Mouse (Mus musculus): Measurements from ENCODE around the gene Gpr132. TPM values are rescaled to one million over a fixed set of nuclear protein-coding genes. Genes with fewer than 3 reads are reported as not detected.

The Gpr132 gene
- polyA plus RNA-seq, 1 experiment from 2014 or later, result 0.19 TPM

GRCm38 (mm10) chr12:112866467-112867080 lies 1.5 kb downstream of the Gpr132 start:
- Histone ChIP-seq H3K4me1 (replicated peaks) (peaks cover 20% of the 10 kb centered on the region), H3K36me3 (no peaks in the 10 kb centered on the region), H3K4me3 (no peak overlapping the region), H3K27me3 (peaks cover 27% of the 10 kb centered on the region), H3K4me2 (no peak overlapping the region), H3K9ac (no peak overlapping the region), H3K27ac (no peak overlapping the region), H3K9me3 (replicated peaks) (no peaks in the 10 kb centered on the region)
- 50% methylated on average over 8 of the region's 8 CpGs for WGBS
- no peak for ATAC-seq (replicated peaks; ENCODE audit: insufficient number of reproducible peaks, insufficient read depth, low FRiP score, low read depth)

DNA sequence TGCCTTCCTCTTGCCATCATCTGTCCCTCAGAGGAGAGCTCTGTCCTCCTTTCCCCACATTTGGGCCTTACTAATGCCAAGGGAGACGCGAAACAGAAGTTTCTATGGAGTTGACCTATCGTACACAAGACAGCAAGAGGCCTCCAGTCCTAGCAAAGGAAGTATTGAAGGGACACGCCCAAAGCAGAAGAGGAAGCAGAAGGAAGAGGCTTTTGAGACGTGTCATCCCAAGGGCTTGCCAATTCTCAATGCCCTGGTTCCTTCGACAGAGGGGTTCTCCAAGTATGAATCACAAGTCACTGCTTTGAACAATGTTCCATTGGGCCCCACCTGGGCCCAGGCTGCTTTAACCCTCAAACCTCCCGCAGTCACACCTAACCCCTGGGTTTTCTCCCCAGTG lies 3.2 kb downstream of the Gpr132 start:
- Histone ChIP-seq H3K4me2 (no peak overlapping the region), H3K27ac (no peak overlapping the region), H3K4me1 (replicated peaks) (peaks cover 15% of the 10 kb centered on the region), H3K36me3 (no peaks in the 10 kb centered on the region), H3K9me3 (replicated peaks) (no peaks in the 10 kb centered on the region), H3K4me3 (no peak overlapping the region), H3K9ac (no peak overlapping the region), H3K27me3 (peaks cover 13% of the 10 kb centered on the region)
- WGBS, result 77% methylated on average over 7 of the region's 7 CpGs
- no peak for ATAC-seq (replicated peaks; ENCODE audit: insufficient number of reproducible peaks, insufficient read depth, low FRiP score, low read depth)

DNA sequence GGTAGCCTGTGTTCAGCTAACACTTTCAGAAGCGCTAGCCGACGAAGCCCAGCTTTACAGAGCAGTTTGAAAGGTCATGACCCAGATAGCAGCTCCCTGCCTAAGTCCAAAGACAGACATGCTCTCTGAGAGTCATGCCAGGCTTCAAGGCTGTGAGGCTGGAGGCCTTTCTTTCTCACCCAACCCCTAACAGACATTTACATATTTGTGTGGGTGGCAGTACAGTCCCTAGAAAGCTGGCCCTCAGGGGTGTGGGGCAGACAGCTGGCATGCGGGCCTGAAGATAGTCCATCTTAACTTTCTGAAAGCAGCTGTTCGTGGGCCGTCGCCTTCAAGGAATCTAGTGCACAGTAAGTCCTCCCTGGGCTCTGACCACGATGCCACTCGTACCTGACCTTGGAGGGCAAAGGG lies 6.1 kb downstream of the Gpr132 start:
- no peaks in the 10 kb centered on the region for H3K9me3 ChIP-seq (replicated peaks)
- ATAC-seq (replicated peaks; ENCODE audit: insufficient number of reproducible peaks, insufficient read depth, low FRiP score, low read depth), result no peak
- no peak overlapping the region for H3K9ac ChIP-seq
- WGBS, result 61% methylated on average over 9 of the region's 9 CpGs
- H3K4me1 ChIP-seq (replicated peaks), result peaks cover 9% of the 10 kb centered on the region; the same call in 1 of the 2 replicates
- no peak overlapping the region for H3K4me2 ChIP-seq
- H3K4me3 ChIP-seq, result no peak overlapping the region
- 0 out of 2 replicates have a peak, but pooled peaks cover 4% of the 10 kb centered on the region for H3K27me3 ChIP-seq
- H3K36me3 ChIP-seq, result no peaks in the 10 kb centered on the region
- no peak overlapping the region for H3K27ac ChIP-seq

DNA sequence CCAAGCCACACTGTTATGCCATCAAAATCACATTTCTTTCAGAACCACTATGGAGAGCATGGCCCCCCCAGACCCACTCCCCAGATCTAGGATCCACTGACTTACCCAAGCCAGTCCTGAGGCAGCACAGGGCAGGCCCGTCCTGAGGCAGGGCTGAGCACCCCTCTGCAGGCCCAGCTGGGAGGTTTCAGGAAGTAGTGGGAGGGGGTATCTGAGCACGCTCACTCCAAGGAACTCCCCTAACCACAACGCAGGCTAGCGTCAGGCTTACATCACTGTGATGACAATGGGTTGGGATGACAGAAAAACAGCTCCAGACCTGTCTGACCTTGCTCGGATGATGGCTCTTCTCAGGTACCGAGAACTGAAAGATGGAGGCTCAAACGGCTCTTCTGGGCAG lies 7.3 kb downstream of the Gpr132 start:
- ATAC-seq (replicated peaks; ENCODE audit: insufficient number of reproducible peaks, insufficient read depth, low FRiP score, low read depth), result no peak
- H3K4me2 ChIP-seq, result no peak overlapping the region
- no peak overlapping the region for H3K9ac ChIP-seq
- 0 out of 2 replicates have a peak, but pooled peaks cover 4% of the 10 kb centered on the region for H3K27me3 ChIP-seq
- 60% methylated on average over 7 of the region's 7 CpGs for WGBS
- H3K27ac ChIP-seq, result no peak overlapping the region
- H3K4me1 ChIP-seq (replicated peaks), result peaks cover 4% of the 10 kb centered on the region; the same call in 1 of the 2 replicates
- peak overlapping the region; percentile 5; the same call in 1 of the 2 replicates for H3K4me3 ChIP-seq
- no peaks in the 10 kb centered on the region for H3K9me3 ChIP-seq (replicated peaks)
- no peaks in the 10 kb centered on the region for H3K36me3 ChIP-seq

- Histone ChIP-seq H3K9me3 (replicated peaks) (no peaks in the 10 kb centered on the region), H3K27ac (no peak overlapping the region), H3K9ac (no peak overlapping the region), H3K4me1 (replicated peaks) (peaks cover 4% of the 10 kb centered on the region; the same call in 1 of the 2 replicates), H3K4me2 (peak overlapping the region; percentile 6; the same call in 1 of the 2 replicates), H3K27me3 (no peaks in the 10 kb centered on the region), H3K36me3 (no peaks in the 10 kb centered on the region), H3K4me3 (peak overlapping the region; percentile 5; the same call in 1 of the 2 replicates)
- ATAC-seq (replicated peaks; ENCODE audit: insufficient number of reproducible peaks, insufficient read depth, low FRiP score, low read depth), result no peak
- WGBS, result 61% methylated on average over 8 of the region's 8 CpGs
Measured at GRCm38 (mm10) chr12:112859930-112860329, 8.1 kb downstream of the Gpr132 start.

- no peaks in the 10 kb centered on the region for H3K27me3 ChIP-seq
- no peak overlapping the region for H3K27ac ChIP-seq
- no peak overlapping the region for H3K9ac ChIP-seq
- peaks cover 4% of the 10 kb centered on the region; the same call in 1 of the 2 replicates for H3K4me1 ChIP-seq (replicated peaks)
- no peaks in the 10 kb centered on the region for H3K9me3 ChIP-seq (replicated peaks)
- no peaks in the 10 kb centered on the region for H3K36me3 ChIP-seq
- 86% methylated on average over 9 of the region's 9 CpGs for WGBS
- ATAC-seq (replicated peaks; ENCODE audit: insufficient number of reproducible peaks, insufficient read depth, low FRiP score, low read depth), result no peak
- H3K4me2 ChIP-seq, result no peak overlapping the region
- no peak overlapping the region for H3K4me3 ChIP-seq
Measured at GRCm38 (mm10) chr12:112858581-112859336, 9.3 kb downstream of the Gpr132 start.

GRCm38 (mm10) chr12:112857021-112857925 lies 10.8 kb downstream of the Gpr132 start:
- WGBS, result 58% methylated on average over 9 of the region's 9 CpGs
- H3K4me3 ChIP-seq, result no peak overlapping the region
- H3K9me3 ChIP-seq (replicated peaks), result no peaks in the 10 kb centered on the region
- peaks cover 4% of the 10 kb centered on the region; the same call in 1 of the 2 replicates for H3K4me1 ChIP-seq (replicated peaks)
- H3K9ac ChIP-seq, result no peak overlapping the region
- no peak for ATAC-seq (replicated peaks; ENCODE audit: insufficient number of reproducible peaks, insufficient read depth, low FRiP score, low read depth)
- 0 out of 2 replicates have a peak, but pooled peaks cover 2% of the 10 kb centered on the region for H3K27me3 ChIP-seq
- no peaks in the 10 kb centered on the region for H3K36me3 ChIP-seq
- H3K4me2 ChIP-seq, result no peak overlapping the region
- H3K27ac ChIP-seq, result no peak overlapping the region

- no peaks in the 10 kb centered on the region for H3K4me1 ChIP-seq (replicated peaks)
- no peaks in the 10 kb centered on the region for H3K9me3 ChIP-seq (replicated peaks)
- no peak overlapping the region for H3K4me3 ChIP-seq
- ATAC-seq (replicated peaks; ENCODE audit: insufficient number of reproducible peaks, insufficient read depth, low FRiP score, low read depth), result no peak
- no peak overlapping the region for H3K9ac ChIP-seq
- no peaks in the 10 kb centered on the region for H3K36me3 ChIP-seq
- WGBS, result 76% methylated on average over 3 of the region's 3 CpGs
- no peak overlapping the region for H3K4me2 ChIP-seq
- H3K27ac ChIP-seq, result no peak overlapping the region
- H3K27me3 ChIP-seq, result 0 out of 2 replicates have a peak, but pooled peaks cover 2% of the 10 kb centered on the region
Measured at GRCm38 (mm10) chr12:112856338-112856737, 11.7 kb downstream of the Gpr132 start.

DNA sequence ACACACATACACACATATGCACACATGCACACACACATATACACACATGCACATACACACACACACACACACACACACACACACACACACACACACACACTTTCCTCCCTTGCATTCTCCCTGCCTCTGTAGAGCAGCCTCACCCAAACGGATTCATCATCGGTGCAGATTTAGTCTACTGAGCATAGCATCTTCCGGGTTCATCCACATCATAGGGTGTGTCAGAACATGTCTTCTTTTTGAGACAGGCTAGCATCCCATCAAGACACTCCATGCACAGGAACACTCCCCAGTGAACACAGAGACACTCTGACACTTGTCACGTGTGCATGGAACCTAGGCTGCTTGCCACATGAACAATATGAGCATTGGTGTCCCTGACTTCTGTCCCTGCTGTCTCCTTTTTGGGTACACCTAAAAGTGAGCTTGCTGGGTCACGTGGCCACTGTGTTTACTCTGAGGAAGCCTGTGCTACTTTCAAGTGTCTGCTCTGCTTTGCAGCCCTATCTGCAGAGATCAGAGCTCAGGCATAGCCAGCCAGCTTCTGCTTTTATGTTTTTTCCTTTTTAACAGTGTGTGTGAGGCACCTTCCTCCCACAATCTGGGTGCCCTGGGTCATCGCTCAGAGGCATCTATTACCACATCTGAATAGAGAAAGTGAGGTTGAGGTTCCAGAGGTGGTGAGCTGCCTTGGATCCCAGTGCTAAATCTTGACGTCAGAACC lies 13.3 kb downstream of the Gpr132 start:
- H3K9me3 ChIP-seq (replicated peaks), result no peaks in the 10 kb centered on the region
- H3K4me2 ChIP-seq, result no peak overlapping the region
- H3K27ac ChIP-seq, result no peak overlapping the region
- no peak overlapping the region for H3K9ac ChIP-seq
- no peaks in the 10 kb centered on the region for H3K4me1 ChIP-seq (replicated peaks)
- H3K4me3 ChIP-seq, result no peak overlapping the region
- ATAC-seq (replicated peaks; ENCODE audit: insufficient number of reproducible peaks, insufficient read depth, low FRiP score, low read depth), result no peak
- H3K27me3 ChIP-seq, result 0 out of 2 replicates have a peak, but pooled peaks cover 2% of the 10 kb centered on the region
- no peaks in the 10 kb centered on the region for H3K36me3 ChIP-seq
- 63% methylated on average over 7 of the region's 7 CpGs for WGBS

- Histone ChIP-seq H3K9me3 (replicated peaks) (no peaks in the 10 kb centered on the region), H3K4me2 (no peak overlapping the region), H3K4me1 (replicated peaks) (no peaks in the 10 kb centered on the region), H3K27ac (no peak overlapping the region), H3K4me3 (no peak overlapping the region), H3K9ac (no peak overlapping the region), H3K27me3 (0 out of 2 replicates have a peak, but pooled peaks cover 2% of the 10 kb centered on the region), H3K36me3 (no peaks in the 10 kb centered on the region)
- ATAC-seq (replicated peaks; ENCODE audit: insufficient number of reproducible peaks, insufficient read depth, low FRiP score, low read depth), result no peak
- WGBS, result 76% methylated on average over 11 of the region's 11 CpGs
Measured at GRCm38 (mm10) chr12:112853050-112853729, 14.8 kb downstream of the Gpr132 start.

Measured in heart, embryonic 15.5 days (tissue).